Mouse (Mus musculus): ENCODE measurements around the gene Zdhhc20. TPM values are rescaled to one million over a fixed set of nuclear protein-coding genes. Genes with fewer than 3 reads are reported as not detected.
"Not testable (repeated sequence)": the region's sequence is repeated elsewhere in the genome, so short reads cannot be mapped to it uniquely, and the experiment has no call there.

Gene Zdhhc20
- polyA plus RNA-seq, 1 experiment from 2014 or later = 47.3 TPM

GRCm38 (mm10) chr14:57911787-57912186 is 21.7 kb upstream of the Zdhhc20 start:
- not testable (repeated sequence) for H3K27me3 ChIP-seq (replicated peaks); H3K27ac ChIP-seq (ENCODE audit: poor library complexity, severe bottlenecking); ATAC-seq (ENCODE audit: insufficient number of reproducible peaks, low FRiP score)

GRCm38 (mm10) chr14:57911316-57911715 is 21.2 kb upstream of the Zdhhc20 start:
- 69% methylated on average over 4 of the region's 4 CpGs for WGBS

More at GRCm38 (mm10) chr14:57911787-57912186, 21.7 kb upstream of the Zdhhc20 start:
- H3K9me3 ChIP-seq (replicated peaks); H3K4me3 ChIP-seq; H3K4me2 ChIP-seq; H3K4me1 ChIP-seq (replicated peaks); H3K9ac ChIP-seq: not testable (repeated sequence)
- H3K36me3 ChIP-seq = peaks cover 21% of the 10 kb centered on the region

DNA sequence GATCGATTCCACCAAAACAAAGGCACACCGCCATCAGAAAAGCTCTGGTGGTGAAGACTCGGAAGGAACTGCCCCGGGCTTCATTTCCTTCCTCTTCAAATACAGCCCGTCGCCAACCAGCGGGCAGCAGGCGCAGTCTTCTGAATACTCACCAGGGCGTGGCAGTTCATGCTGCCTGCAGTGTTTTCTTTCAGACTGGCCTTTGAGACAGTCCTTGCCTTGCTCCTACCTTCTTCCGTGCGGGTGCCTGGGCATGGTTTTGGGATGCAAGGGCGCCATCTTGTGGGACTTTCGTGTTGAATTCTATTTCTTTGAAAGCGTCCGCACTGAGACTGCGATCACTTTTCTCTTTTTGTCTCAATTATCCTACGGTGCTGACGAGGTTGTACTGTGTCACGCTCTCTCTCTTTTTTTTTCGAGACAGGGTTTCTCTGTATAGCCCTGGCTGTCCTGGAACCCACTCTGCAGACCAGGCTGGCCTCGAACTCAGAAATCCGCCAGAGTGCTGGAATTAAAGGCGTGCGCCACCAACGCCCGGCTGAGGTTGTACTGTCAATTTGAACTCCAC is 20.5 kb upstream of the Zdhhc20 start:
- H3K9ac ChIP-seq = peak overlapping the region; percentile 61
- H3K4me2 ChIP-seq = peak overlapping the region; percentile 71
- no peak overlapping the region for H3K27ac ChIP-seq (ENCODE audit: poor library complexity, severe bottlenecking)
- no peaks in the 10 kb centered on the region for H3K9me3 ChIP-seq (replicated peaks)
- H3K4me1 ChIP-seq (replicated peaks) = no peaks in the 10 kb centered on the region
- WGBS = 19% methylated on average over 26 of the region's 26 CpGs
- H3K4me3 ChIP-seq = peak overlapping the region; percentile 36
- peaks cover 9% of the 10 kb centered on the region for H3K36me3 ChIP-seq
- no peaks in the 10 kb centered on the region for H3K27me3 ChIP-seq (replicated peaks)
- peak; percentile 86 for ATAC-seq (ENCODE audit: insufficient number of reproducible peaks, low FRiP score)

More at GRCm38 (mm10) chr14:57911316-57911715, 21.2 kb upstream of the Zdhhc20 start:
- no peaks in the 10 kb centered on the region for H3K9me3 ChIP-seq (replicated peaks)
- H3K4me2 ChIP-seq = no peak overlapping the region
- peaks cover 16% of the 10 kb centered on the region for H3K36me3 ChIP-seq
- no peak overlapping the region for H3K27ac ChIP-seq (ENCODE audit: poor library complexity, severe bottlenecking)
- H3K4me3 ChIP-seq = no peak overlapping the region
- H3K4me1 ChIP-seq (replicated peaks) = no peaks in the 10 kb centered on the region
- no peak for ATAC-seq (ENCODE audit: insufficient number of reproducible peaks, low FRiP score)
- no peaks in the 10 kb centered on the region for H3K27me3 ChIP-seq (replicated peaks)
- H3K9ac ChIP-seq = no peak overlapping the region

DNA sequence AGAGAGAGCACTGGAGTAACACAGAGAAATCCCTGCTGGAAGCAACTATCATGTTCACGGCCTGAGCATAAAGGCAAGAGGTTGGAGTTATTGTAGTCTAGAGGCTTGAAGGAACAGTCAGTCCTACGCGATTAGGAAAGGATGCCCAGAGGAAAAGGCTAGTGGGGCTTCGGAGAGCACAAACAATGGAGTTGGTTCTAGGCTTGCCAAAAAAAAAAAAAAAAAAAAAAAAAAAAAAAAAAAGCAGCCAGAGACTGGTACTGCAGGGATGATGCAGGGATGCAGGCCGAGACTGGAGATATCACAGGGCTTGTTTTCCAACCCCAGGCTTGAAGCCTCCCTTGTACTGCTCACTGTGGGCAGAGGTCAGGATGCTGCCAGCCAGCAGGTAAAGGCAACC is 19.2 kb upstream of the Zdhhc20 start:
- Histone ChIP-seq H3K9ac (no peak overlapping the region), H3K27ac (ENCODE audit: poor library complexity, severe bottlenecking) (no peak overlapping the region), H3K9me3 (replicated peaks) (no peaks in the 10 kb centered on the region), H3K4me1 (replicated peaks) (no peaks in the 10 kb centered on the region), H3K4me2 (no peak overlapping the region), H3K36me3 (no peaks in the 10 kb centered on the region), H3K27me3 (replicated peaks) (no peaks in the 10 kb centered on the region), H3K4me3 (no peak overlapping the region)
- no peak for ATAC-seq (ENCODE audit: insufficient number of reproducible peaks, low FRiP score)
- 81% methylated on average over 5 of the region's 5 CpGs for WGBS

GRCm38 (mm10) chr14:57908431-57908830 is 18.4 kb upstream of the Zdhhc20 start:
- Histone ChIP-seq H3K36me3 (no peaks in the 10 kb centered on the region), H3K27me3 (replicated peaks) (no peaks in the 10 kb centered on the region), H3K9me3 (replicated peaks) (no peaks in the 10 kb centered on the region), H3K9ac (no peak overlapping the region), H3K4me2 (no peak overlapping the region), H3K4me1 (replicated peaks) (no peaks in the 10 kb centered on the region), H3K4me3 (no peak overlapping the region), H3K27ac (ENCODE audit: poor library complexity, severe bottlenecking) (no peak overlapping the region)
- no peak for ATAC-seq (ENCODE audit: insufficient number of reproducible peaks, low FRiP score)
- WGBS = 80% methylated on average over 2 of the region's 2 CpGs

DNA sequence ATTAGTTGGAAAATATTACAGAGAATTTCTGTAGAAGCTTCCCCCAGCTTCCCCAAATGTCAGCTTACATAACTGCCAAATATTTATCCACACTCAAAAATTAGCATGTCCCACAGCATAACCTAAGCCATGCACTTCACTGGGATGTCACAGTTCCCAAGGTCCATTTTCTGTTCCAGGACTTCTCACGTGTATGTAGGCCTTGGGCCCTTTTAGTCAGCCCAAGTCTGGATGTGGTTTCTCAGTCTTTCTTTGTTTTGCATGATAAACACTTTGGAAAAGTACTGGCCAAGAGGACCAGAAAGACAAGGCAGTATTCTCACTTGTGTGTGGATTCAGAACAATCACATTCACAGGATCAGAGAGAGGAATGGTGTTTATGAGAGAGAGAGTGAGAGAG is 11.9 kb upstream of the Zdhhc20 start:
- H3K4me3 ChIP-seq = no peak overlapping the region

GRCm38 (mm10) chr14:57896882-57897281 is 6.8 kb upstream of the Zdhhc20 start:
- ATAC-seq (ENCODE audit: insufficient number of reproducible peaks, low FRiP score) = no peak
- H3K9ac ChIP-seq = no peak overlapping the region
- H3K27ac ChIP-seq (ENCODE audit: poor library complexity, severe bottlenecking) = no peak overlapping the region
- 86% methylated on average over 12 of the region's 12 CpGs for WGBS
- peaks cover 7% of the 10 kb centered on the region for H3K4me1 ChIP-seq (replicated peaks)
- H3K9me3 ChIP-seq (replicated peaks) = no peaks in the 10 kb centered on the region
- no peaks in the 10 kb centered on the region for H3K27me3 ChIP-seq (replicated peaks)
- H3K4me3 ChIP-seq = no peak overlapping the region
- H3K36me3 ChIP-seq = no peaks in the 10 kb centered on the region
- no peak overlapping the region for H3K4me2 ChIP-seq

More for the DNA sequence above, 11.9 kb upstream of the Zdhhc20 start:
- 62% methylated on average over 1 of the region's 1 CpGs for WGBS
- Histone ChIP-seq H3K27ac (ENCODE audit: poor library complexity, severe bottlenecking) (no peak overlapping the region), H3K9ac (no peak overlapping the region), H3K27me3 (replicated peaks) (no peaks in the 10 kb centered on the region), H3K36me3 (no peaks in the 10 kb centered on the region), H3K4me2 (no peak overlapping the region), H3K9me3 (replicated peaks) (no peaks in the 10 kb centered on the region), H3K4me1 (replicated peaks) (no peaks in the 10 kb centered on the region)
- ATAC-seq (ENCODE audit: insufficient number of reproducible peaks, low FRiP score) = no peak

- ATAC-seq (ENCODE audit: insufficient number of reproducible peaks, low FRiP score); H3K27me3 ChIP-seq (replicated peaks); H3K4me1 ChIP-seq (replicated peaks); H3K9me3 ChIP-seq (replicated peaks); H3K9ac ChIP-seq; H3K4me3 ChIP-seq; H3K27ac ChIP-seq (ENCODE audit: poor library complexity, severe bottlenecking); H3K4me2 ChIP-seq; H3K36me3 ChIP-seq: not testable (repeated sequence)
- WGBS = 43% methylated on average over 8 of the region's 8 CpGs
Observed at GRCm38 (mm10) chr14:57896088-57896871, 6.2 kb upstream of the Zdhhc20 start.

GRCm38 (mm10) chr14:57894346-57894745 is 4.3 kb upstream of the Zdhhc20 start:
- 89% methylated on average over 2 of the region's 2 CpGs for WGBS
- Histone ChIP-seq H3K4me3 (no peak overlapping the region), H3K27ac (ENCODE audit: poor library complexity, severe bottlenecking) (no peak overlapping the region), H3K9ac (no peak overlapping the region), H3K4me1 (replicated peaks) (peaks cover 7% of the 10 kb centered on the region), H3K9me3 (replicated peaks) (no peaks in the 10 kb centered on the region), H3K36me3 (no peaks in the 10 kb centered on the region), H3K4me2 (no peak overlapping the region), H3K27me3 (replicated peaks) (no peaks in the 10 kb centered on the region)
- ATAC-seq (ENCODE audit: insufficient number of reproducible peaks, low FRiP score) = no peak

DNA sequence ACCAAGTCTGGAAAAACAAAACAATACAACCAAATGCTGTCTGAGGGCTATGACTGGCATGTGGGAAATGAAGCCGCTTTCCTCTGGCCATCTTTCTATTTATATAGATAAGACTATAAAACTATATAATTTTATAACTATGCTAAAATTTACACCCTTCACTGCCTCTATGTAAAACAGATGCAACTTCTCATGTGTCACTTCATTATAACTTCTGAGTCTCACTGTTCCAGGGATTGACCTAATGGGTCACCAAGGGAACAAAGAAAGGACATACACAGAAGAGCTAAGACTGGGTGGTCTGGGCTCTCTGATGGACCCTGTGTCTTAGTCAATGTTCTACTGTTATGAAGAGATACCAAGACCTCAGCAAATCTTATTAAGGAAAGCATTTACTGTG is 2.9 kb upstream of the Zdhhc20 start:
- Histone ChIP-seq H3K4me3 (no peak overlapping the region), H3K27ac (ENCODE audit: poor library complexity, severe bottlenecking) (no peak overlapping the region), H3K36me3 (no peaks in the 10 kb centered on the region), H3K9me3 (replicated peaks) (no peaks in the 10 kb centered on the region), H3K27me3 (replicated peaks) (no peaks in the 10 kb centered on the region), H3K4me1 (replicated peaks) (peaks cover 12% of the 10 kb centered on the region), H3K9ac (no peak overlapping the region), H3K4me2 (no peak overlapping the region)
- WGBS = 95% methylated on average over 1 of the region's 1 CpGs
- no peak for ATAC-seq (ENCODE audit: insufficient number of reproducible peaks, low FRiP score)

DNA sequence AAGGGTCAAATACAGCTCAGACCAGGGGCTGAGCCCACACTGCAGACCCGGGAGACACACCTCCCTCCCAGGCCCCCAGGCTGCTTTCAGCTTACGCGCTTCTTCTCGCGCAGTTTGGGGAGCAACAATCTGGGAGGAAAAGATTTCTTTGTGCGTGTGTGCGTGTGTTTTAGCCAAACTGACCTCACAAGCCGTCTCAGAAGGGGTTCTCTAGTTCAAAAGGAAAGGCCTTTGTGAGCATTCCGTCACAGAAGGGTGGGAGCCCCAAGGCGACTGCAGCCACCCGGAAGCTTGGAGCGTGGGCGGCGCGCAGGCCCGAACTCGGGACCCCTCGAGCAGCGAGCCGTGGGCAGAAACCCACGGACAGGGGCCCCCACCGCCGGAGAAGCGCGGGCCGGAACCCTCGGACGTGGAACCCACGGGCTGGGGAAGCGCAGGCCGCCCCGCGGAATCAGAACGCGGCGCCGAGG is 500 bp downstream of the Zdhhc20 start:
- Histone ChIP-seq H3K27ac (ENCODE audit: poor library complexity, severe bottlenecking) (peak overlapping the region; percentile 73), H3K36me3 (no peaks in the 10 kb centered on the region), H3K27me3 (replicated peaks) (no peaks in the 10 kb centered on the region), H3K4me2 (peak overlapping the region; percentile 77), H3K4me3 (peak overlapping the region; percentile 96), H3K4me1 (replicated peaks) (peaks cover 7% of the 10 kb centered on the region), H3K9ac (peak overlapping the region; percentile 98), H3K9me3 (replicated peaks) (no peaks in the 10 kb centered on the region)
- WGBS = under 1% methylated on average over 37 of the region's 37 CpGs
- peak; percentile 13; the same call in 1 of the 2 replicates for ATAC-seq (ENCODE audit: insufficient number of reproducible peaks, low FRiP score)
